In genomic region chr17:12887021-12887775, GRCm38 (mm10) we compare ENCODE assay signal across 16 mouse cellular contexts. TPM values are rescaled to one million over a fixed set of nuclear protein-coding genes. Genes with fewer than 3 reads are reported as not detected.
DNase-seq lines count a peak whose midpoint lies in the region; ATAC-seq and TF ChIP-seq lines count a peak whose summit lies in the region.
"Had no signal": no experiment of that assay in that cellular context is flagged by ENCODE, and none has a peak within 500 bp of the region (broad histone marks: within the 10 kb centered on the region; RNA-seq: fewer than 3 reads in every experiment).

No protein-coding gene starts in this region.

- 0 out of 2 replicates have a peak, but pooled peaks cover 18% of the 10 kb centered on the region for H3K36me3 ChIP-seq in embryonic facial prominence, embryonic 13.5 days
- H3K36me3 ChIP-seq in embryonic facial prominence, embryonic 10.5 days (replicated peaks): peaks cover 49% of the 10 kb centered on the region
- peaks cover 7% of the 10 kb centered on the region for H3K36me3 ChIP-seq in heart, embryonic 14.5 days (ENCODE audit: control insufficient read depth, insufficient read depth, low read length)
- no peaks in the 10 kb centered on the region for H3K36me3 ChIP-seq in lung, postnatal 0 days (ENCODE audit: insufficient read depth, low read length)
- H3K36me3 ChIP-seq: stomach, embryonic 15.5 days had no signal

- H3K9me3 ChIP-seq in embryonic facial prominence, embryonic 13.5 days: no peaks in the 10 kb centered on the region
- H3K9me3 ChIP-seq in embryonic facial prominence, embryonic 10.5 days: no peaks in the 10 kb centered on the region
- H3K9me3 ChIP-seq in heart, embryonic 14.5 days (ENCODE audit: control insufficient read depth, low read length): no peaks in the 10 kb centered on the region
- no peaks in the 10 kb centered on the region for H3K9me3 ChIP-seq in lung, postnatal 0 days (ENCODE audit: low read length)
- H3K9me3 ChIP-seq: forebrain, embryonic 10.5 days; hindbrain, embryonic 13.5 days; liver, embryonic 12.5 days; midbrain, embryonic 13.5 days; neural tube, embryonic 13.5 days; stomach, embryonic 15.5 days had no signal

- H3K4me2 ChIP-seq in embryonic facial prominence, embryonic 13.5 days: no peak overlapping the region
- H3K4me2 ChIP-seq in heart, embryonic 14.5 days (ENCODE audit: low read length): no peak overlapping the region
- no peak overlapping the region for H3K4me2 ChIP-seq in lung, postnatal 0 days (replicated peaks; ENCODE audit: low read depth, low read length)
- H3K4me2 ChIP-seq: hindbrain, embryonic 13.5 days; liver, embryonic 12.5 days; midbrain, embryonic 13.5 days; neural tube, embryonic 13.5 days; stomach, embryonic 15.5 days had no signal

- WGBS in embryonic facial prominence, embryonic 13.5 days: 72% methylated on average over 15 of the region's 15 CpGs
- WGBS in embryonic facial prominence, embryonic 10.5 days: 83% methylated on average over 15 of the region's 15 CpGs
- 59% methylated on average over 15 of the region's 15 CpGs for WGBS in heart, embryonic 14.5 days
- WGBS in lung, postnatal 0 days: 47% methylated on average over 15 of the region's 15 CpGs

- intact Hi-C loops in left cerebral cortex, postnatal 4 days (cut with DNase I): no loop called here
- intact Hi-C loops in left cerebral cortex, postnatal 14 days (cut with DNase I): no loop called here

- peak overlapping the region; percentile 39 for H3K27ac ChIP-seq in embryonic facial prominence, embryonic 13.5 days
- H3K27ac ChIP-seq in embryonic facial prominence, embryonic 10.5 days (replicated peaks): no peak overlapping the region
- H3K27ac ChIP-seq in heart, embryonic 14.5 days (replicated peaks in 1 of 2; ENCODE audit: control insufficient read depth in 1 of 2, insufficient read depth in 1 of 2, low read depth in 2 of 2, low read length in 2 of 2): peak overlapping the region; percentile 11 to 15; a peak in 1 of 4 replicates
- H3K27ac ChIP-seq in lung, postnatal 0 days (ENCODE audit: low read length): no peak overlapping the region
- H3K27ac ChIP-seq: forebrain, embryonic 10.5 days; hindbrain, embryonic 13.5 days; liver, embryonic 12.5 days; midbrain, embryonic 13.5 days; neural tube, embryonic 13.5 days; stomach, embryonic 15.5 days had no signal

- no peak overlapping the region for H3K9ac ChIP-seq in embryonic facial prominence, embryonic 13.5 days
- no peak overlapping the region for H3K9ac ChIP-seq in heart, embryonic 14.5 days (ENCODE audit: low read length)
- H3K9ac ChIP-seq in lung, postnatal 0 days (replicated peaks; ENCODE audit: low read depth): no peak overlapping the region
- H3K9ac ChIP-seq: hindbrain, embryonic 13.5 days; liver, embryonic 12.5 days; midbrain, embryonic 13.5 days; neural tube, embryonic 13.5 days; stomach, embryonic 15.5 days had no signal

- peaks cover 13% of the 10 kb centered on the region for H3K4me1 ChIP-seq in embryonic facial prominence, embryonic 13.5 days
- H3K4me1 ChIP-seq in embryonic facial prominence, embryonic 10.5 days: no peaks in the 10 kb centered on the region
- H3K4me1 ChIP-seq in heart, embryonic 14.5 days (ENCODE audit: control insufficient read depth in 2 of 2, insufficient read depth in 2 of 2, low read length in 2 of 2): peaks cover 5 to 7% of the 10 kb centered on the region in 2 experiments; a peak in 2 of 4 replicates
- no peaks in the 10 kb centered on the region for H3K4me1 ChIP-seq in lung, postnatal 0 days (ENCODE audit: insufficient read depth, low read depth, low read length)
- H3K4me1 ChIP-seq: forebrain, embryonic 10.5 days; hindbrain, embryonic 13.5 days; liver, embryonic 12.5 days; midbrain, embryonic 13.5 days; neural tube, embryonic 13.5 days had no signal

- no peak for DNase-seq in embryonic facial prominence, embryonic 10.5 days (ENCODE audit: low spot score)
- DNase-seq in left cerebral cortex, postnatal 4 days: peak; percentile 18
- DNase-seq in left cerebral cortex, postnatal 14 days (ENCODE audit: low spot score in 2 of 2): no peak
- peak; percentile 43 for DNase-seq in lung, postnatal 0 days (ENCODE audit: low spot score)
- no peak for DNase-seq in B cell, adult 2 months
- DNase-seq in testis, postnatal 14 days (ENCODE audit: low spot score): no peak

- no peak for TF ChIP-seq EP300 in lung, postnatal 0 days (IDR thresholded peaks at IDR 0.05)

- TF ChIP-seq CTCF in lung, postnatal 0 days (IDR thresholded peaks at IDR 0.05): no peak

- no peaks in the 10 kb centered on the region for H3K27me3 ChIP-seq in embryonic facial prominence, embryonic 13.5 days
- no peaks in the 10 kb centered on the region for H3K27me3 ChIP-seq in embryonic facial prominence, embryonic 10.5 days (replicated peaks; ENCODE audit: low read depth, poor library complexity, severe bottlenecking)
- no peaks in the 10 kb centered on the region for H3K27me3 ChIP-seq in heart, embryonic 14.5 days (ENCODE audit: control insufficient read depth, insufficient read depth, low read length)
- no peaks in the 10 kb centered on the region for H3K27me3 ChIP-seq in lung, postnatal 0 days (replicated peaks; ENCODE audit: insufficient read depth, low read length)
- H3K27me3 ChIP-seq: hindbrain, embryonic 13.5 days; liver, embryonic 12.5 days; midbrain, embryonic 13.5 days; neural tube, embryonic 13.5 days; stomach, embryonic 15.5 days had no signal

- H3K4me3 ChIP-seq in embryonic facial prominence, embryonic 13.5 days: no peak overlapping the region
- no peak overlapping the region for H3K4me3 ChIP-seq in embryonic facial prominence, embryonic 10.5 days
- no peak overlapping the region for H3K4me3 ChIP-seq in heart, embryonic 14.5 days (ENCODE audit: control insufficient read depth in 1 of 2, insufficient read depth in 1 of 2, low read depth in 1 of 2, low read length in 2 of 2)
- no peak overlapping the region for H3K4me3 ChIP-seq in lung, postnatal 0 days (ENCODE audit: low read depth, low read length)
- H3K4me3 ChIP-seq: forebrain, embryonic 10.5 days; hindbrain, embryonic 13.5 days; liver, embryonic 12.5 days; midbrain, embryonic 13.5 days; neural tube, embryonic 13.5 days; stomach, embryonic 15.5 days had no signal

- ATAC-seq in embryonic facial prominence, embryonic 13.5 days (ENCODE audit: insufficient number of reproducible peaks, insufficient read depth, low FRiP score, low TSS enrichment, low read depth): no peak
- ATAC-seq in heart, embryonic 14.5 days (ENCODE audit: insufficient number of reproducible peaks, insufficient read depth, low FRiP score, low read depth): no peak
- peak; percentile 38 for ATAC-seq in lung, postnatal 0 days
- ATAC-seq: liver, embryonic 12.5 days; midbrain, embryonic 13.5 days had no signal

RNA-seq across cellular contexts. Expression of gene Mrgprh, which starts 11.4 kb away (rescaled TPM):
- polyA plus RNA-seq in embryonic facial prominence, embryonic 13.5 days (2015; fragmentation: Nextera tagmentation; extraction: Ambion mirVana): not detected in 2 replicates
- polyA plus RNA-seq in embryonic facial prominence, embryonic 10.5 days (2016; fragmentation: Nextera tagmentation; extraction: Ambion mirVana): not detected in 2 replicates
- not detected for total RNA-seq in left cerebral cortex, postnatal 4 days (2021)
- total RNA-seq in left cerebral cortex, postnatal 14 days (2021): under 1 TPM; 0.29 to 0.44 TPM
- polyA plus RNA-seq in heart, embryonic 14.5 days (2014; fragmentation: Nextera tagmentation; extraction: Ambion mirVana): 0.09 and 0.16 TPM in 2 replicates
- polyA plus RNA-seq in lung, postnatal 0 days (2015; fragmentation: Nextera tagmentation; extraction: Ambion mirVana): not detected in 2 replicates
- total RNA-seq: layer of hippocampus, postnatal 10 days; MEL had no signal
- polyA plus RNA-seq: forebrain, embryonic 10.5 days; hindbrain, embryonic 13.5 days; liver, embryonic 12.5 days; midbrain, embryonic 13.5 days; neural tube, embryonic 13.5 days had no signal

RNA-seq across cellular contexts. Expression of gene Mas1, which starts 19.3 kb away (rescaled TPM):
- polyA plus RNA-seq in embryonic facial prominence, embryonic 13.5 days (2015; fragmentation: Nextera tagmentation; extraction: Ambion mirVana): 1.2 and 2.1 TPM in 2 replicates
- polyA plus RNA-seq in embryonic facial prominence, embryonic 10.5 days (2016; fragmentation: Nextera tagmentation; extraction: Ambion mirVana): 0.44 and 0.72 TPM in 2 replicates
- total RNA-seq in left cerebral cortex, postnatal 4 days (2021): 1 to 10 TPM; 3.4 to 9.2 TPM
- 10 to 100 TPM; 25.5 to 26.0 TPM for total RNA-seq in left cerebral cortex, postnatal 14 days (2021)
- polyA plus RNA-seq in heart, embryonic 14.5 days (2014; fragmentation: Nextera tagmentation; extraction: Ambion mirVana): 0.65 and 0.70 TPM in 2 replicates
- 0.14 and 0.54 TPM in 2 replicates for polyA plus RNA-seq in lung, postnatal 0 days (2015; fragmentation: Nextera tagmentation; extraction: Ambion mirVana)
- total RNA-seq: MEL had no signal
- polyA plus RNA-seq: midbrain, embryonic 13.5 days had no signal

RNA-seq across cellular contexts. Expression of gene Pnldc1, which starts 22.8 kb away (rescaled TPM):
- 1.8 and 3.5 TPM in 2 replicates for polyA plus RNA-seq in embryonic facial prominence, embryonic 13.5 days (2015; fragmentation: Nextera tagmentation; extraction: Ambion mirVana)
- 2.4 and 3.4 TPM in 2 replicates for polyA plus RNA-seq in embryonic facial prominence, embryonic 10.5 days (2016; fragmentation: Nextera tagmentation; extraction: Ambion mirVana)
- total RNA-seq in left cerebral cortex, postnatal 4 days (2021): 1 to 10 TPM; 2.5 to 3.8 TPM
- total RNA-seq in left cerebral cortex, postnatal 14 days (2021): 1 to 10 TPM; 1.8 to 5.8 TPM
- polyA plus RNA-seq in heart, embryonic 14.5 days (2014; fragmentation: Nextera tagmentation; extraction: Ambion mirVana): 1.5 and 1.6 TPM in 2 replicates
- 0.51 and 0.75 TPM in 2 replicates for polyA plus RNA-seq in lung, postnatal 0 days (2015; fragmentation: Nextera tagmentation; extraction: Ambion mirVana)

RNA-seq across cellular contexts. Expression of gene Tcp1, which starts 28.3 kb away (rescaled TPM):
- polyA plus RNA-seq in embryonic facial prominence, embryonic 13.5 days (2015; fragmentation: Nextera tagmentation; extraction: Ambion mirVana): 429 and 454 TPM in 2 replicates
- 548 and 551 TPM in 2 replicates for polyA plus RNA-seq in embryonic facial prominence, embryonic 10.5 days (2016; fragmentation: Nextera tagmentation; extraction: Ambion mirVana)
- total RNA-seq in left cerebral cortex, postnatal 4 days (2021): 100 to 1,000 TPM; 293 to 304 TPM
- total RNA-seq in left cerebral cortex, postnatal 14 days (2021): 100 to 1,000 TPM; 204 to 211 TPM
- 345 and 353 TPM in 2 replicates for polyA plus RNA-seq in heart, embryonic 14.5 days (2014; fragmentation: Nextera tagmentation; extraction: Ambion mirVana)
- polyA plus RNA-seq in lung, postnatal 0 days (2015; fragmentation: Nextera tagmentation; extraction: Ambion mirVana): 155 and 174 TPM in 2 replicates

RNA-seq across cellular contexts. Expression of gene Mrpl18, which starts 28.9 kb away (rescaled TPM):
- 136 and 172 TPM in 2 replicates for polyA plus RNA-seq in embryonic facial prominence, embryonic 13.5 days (2015; fragmentation: Nextera tagmentation; extraction: Ambion mirVana)
- 198 and 200 TPM in 2 replicates for polyA plus RNA-seq in embryonic facial prominence, embryonic 10.5 days (2016; fragmentation: Nextera tagmentation; extraction: Ambion mirVana)
- 10 to 100 TPM; 52.2 to 54.9 TPM for total RNA-seq in left cerebral cortex, postnatal 4 days (2021)
- 10 to 100 TPM; 55.1 to 58.4 TPM for total RNA-seq in left cerebral cortex, postnatal 14 days (2021)
- polyA plus RNA-seq in heart, embryonic 14.5 days (2014; fragmentation: Nextera tagmentation; extraction: Ambion mirVana): 197 and 200 TPM in 2 replicates
- polyA plus RNA-seq in lung, postnatal 0 days (2015; fragmentation: Nextera tagmentation; extraction: Ambion mirVana): 70.2 and 72.9 TPM in 2 replicates

Comparison
In these comparisons a context has a peak if more than half of its experiments do, and no peak if none do; other contexts are left out.
1. H3K27ac ChIP-seq: peak in embryonic facial prominence, embryonic 13.5 days (single experiment) and heart, embryonic 14.5 days (2 of 2); none in embryonic facial prominence, embryonic 10.5 days (single experiment) and lung, postnatal 0 days (single experiment).
2. DNase-seq: peak in left cerebral cortex, postnatal 4 days (single experiment) and lung, postnatal 0 days (single experiment); none in embryonic facial prominence, embryonic 10.5 days (single experiment), left cerebral cortex, postnatal 14 days (0 of 2), B cell, adult 2 months (0 of 2) and testis, postnatal 14 days (single experiment).